Mouse (Mus musculus) C2C12 (cell line): ENCODE results near the gene Gm11627.

ENCODE experiments used
- CTCF ChIP-seq: IDR thresholded peaks from one replicate; pipeline ENCODE4 v1.5.1; 2011; ENCODE audit not compliant: control insufficient read depth, insufficient read depth, insufficient read length
- FOSL1 ChIP-seq: IDR thresholded peaks from one replicate; pipeline ENCODE4 v1.8.0; 2011; ENCODE audit warnings: mild to moderate bottlenecking, low read length; ENCODE audit not compliant: poor library complexity, insufficient read depth, severe bottlenecking

GRCm38 (mm10) chr11:102623876-102624789 is 44.9 kb upstream of the Gm11627 start:
- TF ChIP-seq CTCF (no peak), FOSL1 (no peak)
